Comparison of ENCODE assay signal across 12 mouse cellular contexts in the genomic region with DNA sequence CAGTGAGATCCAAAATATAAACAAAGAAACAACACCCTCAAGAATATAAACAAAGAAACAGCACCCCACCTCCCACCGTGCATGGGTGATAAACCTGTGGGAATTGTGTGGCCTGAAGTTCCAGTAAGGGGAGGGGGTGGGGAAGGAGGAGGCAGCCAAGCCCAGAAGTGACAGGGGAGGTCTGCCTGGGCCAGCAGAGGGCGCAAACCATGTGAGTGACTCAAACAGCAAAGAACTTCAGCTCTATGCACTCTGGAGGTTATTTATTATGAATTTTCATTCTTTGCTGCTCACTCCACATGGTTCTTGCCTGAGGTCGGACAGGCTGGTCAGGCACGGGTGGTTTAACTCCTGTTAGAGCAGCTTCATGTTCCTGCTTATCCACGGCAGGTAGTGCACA. TPM values are rescaled to one million over a fixed set of nuclear protein-coding genes. Genes with fewer than 3 reads are reported as not detected.
A peak's percentile ranks its signal among the peaks of the same experiment; 100 is the strongest.
DNase-seq lines count a peak whose midpoint lies in the region; ATAC-seq and TF ChIP-seq lines count a peak whose summit lies in the region.
"Not testable (repeated sequence)": the region's sequence is repeated elsewhere in the genome, so short reads cannot be mapped to it uniquely, and the experiment has no call there.
"Had no signal": no experiment of that assay in that cellular context is flagged by ENCODE, and none has a peak within 500 bp of the region (broad histone marks: within the 10 kb centered on the region; RNA-seq: fewer than 3 reads in every experiment).

No protein-coding gene starts in this region.

- H3K36me3 ChIP-seq in liver, postnatal 0 days (replicated peaks; ENCODE audit: insufficient read depth, low read length) = not testable (repeated sequence)

- not testable (repeated sequence) for H3K27me3 ChIP-seq in liver, postnatal 0 days (ENCODE audit: insufficient read depth, low read length)

- H3K4me3 ChIP-seq in liver, postnatal 0 days (ENCODE audit: low read depth, low read length) = not testable (repeated sequence)

- not testable (repeated sequence) for H3K27ac ChIP-seq in liver, postnatal 0 days (ENCODE audit: low read depth)

- not testable (repeated sequence) for TF ChIP-seq EP300 in liver, postnatal 0 days (IDR thresholded peaks at IDR 0.05; ENCODE audit: low read depth)

- not testable (repeated sequence) for H3K9me3 ChIP-seq in liver, postnatal 0 days (ENCODE audit: low read length)

- TF ChIP-seq CTCF in liver, postnatal 0 days (IDR thresholded peaks at IDR 0.05; ENCODE audit: low read depth) = peak; percentile 57

- not testable (repeated sequence) for H3K4me2 ChIP-seq in liver, postnatal 0 days (ENCODE audit: low read depth, low read length)

- not testable (repeated sequence) for H3K9ac ChIP-seq in liver, postnatal 0 days (replicated peaks)

- not testable (repeated sequence) for H3K4me1 ChIP-seq in liver, postnatal 0 days (ENCODE audit: insufficient read depth)

- WGBS in liver, postnatal 0 days (ENCODE audit: insufficient replicate concordance) = 27% methylated on average over 5 of the region's 5 CpGs

- peak; percentile 75 for DNase-seq in CD4-positive helper T cell, adult 2 months (ENCODE audit: low read depth, low spot score)
- DNase-seq in adipocyte (ENCODE audit: low spot score) = peak; percentile 24
- DNase-seq in embryo, embryonic 10 days (ENCODE audit: low spot score) = peak; percentile 77
- DNase-seq in gastrocnemius, postnatal 10 days = peak; percentile 24
- DNase-seq in kidney, adult 9 months = peak; percentile 16
- DNase-seq in liver, postnatal 0 days = peak; percentile 54
- DNase-seq in neural tube, embryonic 10.5 days (ENCODE audit: extremely low spot score, low spot score) = peak; percentile 43
- DNase-seq in thymus, postnatal 25 days = peak; percentile 48

- not testable (repeated sequence) for ATAC-seq in liver, postnatal 0 days

RNA-seq across cellular contexts. Expression of a gene that starts 6.2 kb away (rescaled TPM):
- not detected for total RNA-seq in gastrocnemius, postnatal 10 days (2021)
- not detected in 2 replicates for polyA plus RNA-seq in liver, postnatal 0 days (2015; fragmentation: Nextera tagmentation; extraction: Ambion mirVana)
- total RNA-seq: gastrocnemius, adult 8-10 months; heart, postnatal 36 days had no signal
- polyA plus RNA-seq: liver, embryonic 16.5 days; neural tube, embryonic 13.5 days had no signal

RNA-seq across cellular contexts. Expression of a gene that starts 29.4 kb away (rescaled TPM):
- not detected for total RNA-seq in gastrocnemius, postnatal 10 days (2021)
- 0.17 and 0.25 TPM in 2 replicates for polyA plus RNA-seq in liver, postnatal 0 days (2015; fragmentation: Nextera tagmentation; extraction: Ambion mirVana)
- total RNA-seq: gastrocnemius, adult 8-10 months; heart, postnatal 36 days had no signal
- polyA plus RNA-seq: liver, embryonic 16.5 days; neural tube, embryonic 13.5 days had no signal

RNA-seq across cellular contexts. Expression of a gene that starts 30.6 kb away (rescaled TPM):
- total RNA-seq in gastrocnemius, postnatal 10 days (2021) = not detected
- polyA plus RNA-seq in liver, postnatal 0 days (2015; fragmentation: Nextera tagmentation; extraction: Ambion mirVana) = not detected in 2 replicates
- total RNA-seq: gastrocnemius, adult 8-10 months; heart, postnatal 36 days had no signal
- polyA plus RNA-seq: liver, embryonic 16.5 days; neural tube, embryonic 13.5 days had no signal

RNA-seq across cellular contexts. Expression of a gene that starts 45.6 kb away (rescaled TPM):
- total RNA-seq in gastrocnemius, postnatal 10 days (2021) = not detected
- polyA plus RNA-seq in liver, postnatal 0 days (2015; fragmentation: Nextera tagmentation; extraction: Ambion mirVana) = not detected in 2 replicates
- total RNA-seq: gastrocnemius, adult 8-10 months; heart, postnatal 36 days had no signal
- polyA plus RNA-seq: liver, embryonic 16.5 days; neural tube, embryonic 13.5 days had no signal

RNA-seq across cellular contexts. Expression of a gene that starts 57.0 kb away (rescaled TPM):
- not detected for total RNA-seq in gastrocnemius, postnatal 10 days (2021)
- 7.2 and 7.9 TPM in 2 replicates for polyA plus RNA-seq in liver, postnatal 0 days (2015; fragmentation: Nextera tagmentation; extraction: Ambion mirVana)
- total RNA-seq: gastrocnemius, adult 8-10 months; heart, postnatal 36 days had no signal
- polyA plus RNA-seq: neural tube, embryonic 13.5 days had no signal

Comparison
In these comparisons a context has a peak if more than half of its experiments do, and no peak if none do; other contexts are left out.
1. DNase-seq: peak in every context shown above with its lines; median percentile 77 in embryo, embryonic 10 days; 75 in CD4-positive helper T cell, adult 2 months; 54 in liver, postnatal 0 days; 48 in thymus, postnatal 25 days; 43 in neural tube, embryonic 10.5 days; 24 in adipocyte; 24 in gastrocnemius, postnatal 10 days; 16 in kidney, adult 9 months.